Comparison of ENCODE assay signal across 9 mouse cellular contexts in the genomic region with DNA sequence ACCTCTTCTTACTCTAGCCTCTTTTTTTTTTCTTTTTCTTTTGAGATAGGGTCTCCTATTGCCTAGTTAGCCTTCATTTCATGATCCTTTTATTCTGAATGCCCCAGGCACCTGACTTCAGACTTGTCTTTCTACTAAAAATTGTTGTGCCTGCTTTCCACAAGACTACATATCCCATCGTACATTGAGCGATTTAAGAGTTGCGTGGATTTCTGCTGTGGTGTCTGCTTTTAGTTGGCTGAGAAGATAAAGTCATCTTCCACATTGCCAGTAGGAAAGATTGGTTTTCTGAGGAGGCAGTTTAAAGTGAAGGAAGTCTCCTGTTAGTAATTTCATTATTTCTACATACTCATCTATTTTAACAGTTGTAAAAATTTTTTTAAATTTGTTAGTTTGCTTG. TPM values are rescaled to one million over a fixed set of nuclear protein-coding genes. Genes with fewer than 3 reads are reported as not detected.
A peak's percentile ranks its signal among the peaks of the same experiment; 100 is the strongest.
DNase-seq lines count a peak whose midpoint lies in the region; ATAC-seq lines count a peak whose summit lies in the region.
"Had no signal": no experiment of that assay in that cellular context is flagged by ENCODE, and none has a peak within 500 bp of the region (broad histone marks: within the 10 kb centered on the region; RNA-seq: fewer than 3 reads in every experiment).

No protein-coding gene starts in this region.

- H3K9ac ChIP-seq in heart, embryonic 13.5 days, result peak overlapping the region; percentile 100
- H3K9ac ChIP-seq in hindbrain, embryonic 14.5 days, result peak overlapping the region; percentile 99
- H3K9ac ChIP-seq in midbrain, embryonic 12.5 days (replicated peaks), result peak overlapping the region; percentile 89; the same call in 1 of the 2 replicates

- no peak for ATAC-seq in heart, embryonic 13.5 days (ENCODE audit: extremely low read depth, insufficient number of reproducible peaks, low FRiP score, low TSS enrichment)
- no peak for ATAC-seq in hindbrain, embryonic 14.5 days (ENCODE audit: low FRiP score)
- ATAC-seq in midbrain, embryonic 12.5 days (ENCODE audit: low FRiP score, low read depth), result no peak

- peak overlapping the region; percentile 82 for H3K4me2 ChIP-seq in heart, embryonic 13.5 days
- peak overlapping the region; percentile 62 for H3K4me2 ChIP-seq in hindbrain, embryonic 14.5 days (replicated peaks)
- H3K4me2 ChIP-seq in midbrain, embryonic 12.5 days (replicated peaks), result peak overlapping the region; percentile 65

- 56% methylated on average over 3 of the region's 3 CpGs for WGBS in heart, embryonic 13.5 days
- 90% methylated on average over 3 of the region's 3 CpGs for WGBS in hindbrain, embryonic 14.5 days
- 85% methylated on average over 3 of the region's 3 CpGs for WGBS in midbrain, embryonic 12.5 days

- peaks cover 43% of the 10 kb centered on the region for H3K36me3 ChIP-seq in heart, embryonic 13.5 days
- peaks cover 26% of the 10 kb centered on the region for H3K36me3 ChIP-seq in hindbrain, embryonic 14.5 days (replicated peaks; ENCODE audit: control insufficient read depth, insufficient read depth)
- H3K36me3 ChIP-seq in midbrain, embryonic 12.5 days, result peaks cover 22% of the 10 kb centered on the region

- peaks cover 42% of the 10 kb centered on the region for H3K4me1 ChIP-seq in heart, embryonic 13.5 days
- H3K4me1 ChIP-seq in hindbrain, embryonic 14.5 days (replicated peaks; ENCODE audit: control insufficient read depth, insufficient read depth, low read length), result peaks cover 26% of the 10 kb centered on the region
- peaks cover 18% of the 10 kb centered on the region for H3K4me1 ChIP-seq in midbrain, embryonic 12.5 days

- intact Hi-C loops in heart, postnatal 36 days (cut with DNase I), result no loop called here

- H3K27me3 ChIP-seq in heart, embryonic 13.5 days (replicated peaks), result no peaks in the 10 kb centered on the region
- no peaks in the 10 kb centered on the region for H3K27me3 ChIP-seq in hindbrain, embryonic 14.5 days (ENCODE audit: control insufficient read depth, insufficient read depth, low read length)
- H3K27me3 ChIP-seq in midbrain, embryonic 12.5 days, result no peaks in the 10 kb centered on the region

- no peak overlapping the region; the same call in 1 of the 2 replicates for H3K27ac ChIP-seq in heart, embryonic 13.5 days (replicated peaks)
- no peak overlapping the region for H3K27ac ChIP-seq in hindbrain, embryonic 14.5 days
- H3K27ac ChIP-seq in midbrain, embryonic 12.5 days (replicated peaks), result no peak overlapping the region

- H3K4me3 ChIP-seq in heart, embryonic 13.5 days, result peak overlapping the region; percentile 100
- peak overlapping the region; percentile 99 for H3K4me3 ChIP-seq in hindbrain, embryonic 14.5 days (replicated peaks; ENCODE audit: low read length)
- peak overlapping the region; percentile 74 for H3K4me3 ChIP-seq in midbrain, embryonic 12.5 days

- DNase-seq in heart, postnatal 36 days, result no peak
- DNase-seq in brain, adult 2 months (ENCODE audit: low read depth, low spot score), result peak; percentile 56
- no peak for DNase-seq in hindbrain, embryonic 14.5 days (ENCODE audit: low spot score)
- DNase-seq in adrenal gland, postnatal 25 days, result no peak
- no peak for DNase-seq in ovary, postnatal 36 days (ENCODE audit: low spot score)
- no peak for DNase-seq in layer of hippocampus, adult 18-20 months (ENCODE audit: low spot score in 2 of 2)
- DNase-seq: kidney, postnatal 10 days had no signal

- H3K9me3 ChIP-seq in heart, embryonic 13.5 days, result no peaks in the 10 kb centered on the region
- no peaks in the 10 kb centered on the region for H3K9me3 ChIP-seq in hindbrain, embryonic 14.5 days (ENCODE audit: control insufficient read depth, low read length)
- H3K9me3 ChIP-seq in midbrain, embryonic 12.5 days, result no peaks in the 10 kb centered on the region

RNA-seq across cellular contexts. Expression of gene Catsper2, which starts 2.0 kb away (rescaled TPM):
- polyA plus RNA-seq in heart, embryonic 13.5 days (2015; fragmentation: Nextera tagmentation; extraction: Ambion mirVana), result 2.2 and 2.7 TPM in 2 replicates
- total RNA-seq in heart, postnatal 36 days (2021), result 1 to 10 TPM; 3.9 to 4.4 TPM
- 2.9 and 3.1 TPM in 2 replicates for polyA plus RNA-seq in hindbrain, embryonic 14.5 days (2014; fragmentation: Nextera tagmentation; extraction: Ambion mirVana)
- polyA plus RNA-seq in midbrain, embryonic 12.5 days (2016; fragmentation: Nextera tagmentation; extraction: Ambion mirVana), result 3.0 and 3.3 TPM in 2 replicates
- 2.3 and 4.0 TPM in 2 replicates for total RNA-seq in adrenal gland, postnatal 25 days (2021)
- 1 to 10 TPM; 3.4 to 4.6 TPM for total RNA-seq in layer of hippocampus, adult 18-20 months (2021)

RNA-seq across cellular contexts. Expression of gene Pdia3, which starts 2.0 kb away (rescaled TPM):
- polyA plus RNA-seq in heart, embryonic 13.5 days (2015; fragmentation: Nextera tagmentation; extraction: Ambion mirVana), result 524 and 560 TPM in 2 replicates
- total RNA-seq in heart, postnatal 36 days (2021), result 100 to 1,000 TPM; 121 to 152 TPM
- 268 and 307 TPM in 2 replicates for polyA plus RNA-seq in hindbrain, embryonic 14.5 days (2014; fragmentation: Nextera tagmentation; extraction: Ambion mirVana)
- polyA plus RNA-seq in midbrain, embryonic 12.5 days (2016; fragmentation: Nextera tagmentation; extraction: Ambion mirVana), result 457 and 459 TPM in 2 replicates
- 377 and 379 TPM in 2 replicates for total RNA-seq in adrenal gland, postnatal 25 days (2021)
- total RNA-seq in layer of hippocampus, adult 18-20 months (2021), result 100 to 1,000 TPM; 189 to 197 TPM

RNA-seq across cellular contexts. Expression of gene Ell3, which starts 28.5 kb away (rescaled TPM):
- 1.4 and 1.6 TPM in 2 replicates for polyA plus RNA-seq in heart, embryonic 13.5 days (2015; fragmentation: Nextera tagmentation; extraction: Ambion mirVana)
- total RNA-seq in heart, postnatal 36 days (2021), result not detected
- 1.5 and 2.6 TPM in 2 replicates for polyA plus RNA-seq in hindbrain, embryonic 14.5 days (2014; fragmentation: Nextera tagmentation; extraction: Ambion mirVana)
- polyA plus RNA-seq in midbrain, embryonic 12.5 days (2016; fragmentation: Nextera tagmentation; extraction: Ambion mirVana), result 1.7 and 2.3 TPM in 2 replicates
- total RNA-seq in adrenal gland, postnatal 25 days (2021), result 0.49 TPM in 1 of 2 replicates, not detected in the other
- total RNA-seq in layer of hippocampus, adult 18-20 months (2021), result not detected

RNA-seq across cellular contexts. Expression of gene Strc, which starts 28.6 kb away (rescaled TPM):
- not detected in 2 replicates for polyA plus RNA-seq in heart, embryonic 13.5 days (2015; fragmentation: Nextera tagmentation; extraction: Ambion mirVana)
- total RNA-seq in heart, postnatal 36 days (2021), result not detected
- polyA plus RNA-seq in hindbrain, embryonic 14.5 days (2014; fragmentation: Nextera tagmentation; extraction: Ambion mirVana), result not detected in 2 replicates
- polyA plus RNA-seq in midbrain, embryonic 12.5 days (2016; fragmentation: Nextera tagmentation; extraction: Ambion mirVana), result not detected in 2 replicates
- not detected in 2 replicates for total RNA-seq in adrenal gland, postnatal 25 days (2021)
- under 1 TPM; 0.58 to 0.77 TPM for total RNA-seq in layer of hippocampus, adult 18-20 months (2021)

RNA-seq across cellular contexts. Expression of gene Serf2, which starts 33.4 kb away (rescaled TPM):
- 522 and 573 TPM in 2 replicates for polyA plus RNA-seq in heart, embryonic 13.5 days (2015; fragmentation: Nextera tagmentation; extraction: Ambion mirVana)
- total RNA-seq in heart, postnatal 36 days (2021), result 100 to 1,000 TPM; 376 to 394 TPM
- polyA plus RNA-seq in hindbrain, embryonic 14.5 days (2014; fragmentation: Nextera tagmentation; extraction: Ambion mirVana), result 315 and 365 TPM in 2 replicates
- polyA plus RNA-seq in midbrain, embryonic 12.5 days (2016; fragmentation: Nextera tagmentation; extraction: Ambion mirVana), result 456 and 461 TPM in 2 replicates
- 351 and 386 TPM in 2 replicates for total RNA-seq in adrenal gland, postnatal 25 days (2021)
- 100 to 1,000 TPM; 141 to 144 TPM for total RNA-seq in layer of hippocampus, adult 18-20 months (2021)
